Mouse (Mus musculus) kidney, embryonic 16.5 days (tissue): ENCODE results near the gene Mxra7. TPM values are rescaled to one million over a fixed set of nuclear protein-coding genes. Genes with fewer than 3 reads are reported as not detected.

ENCODE experiments used
- ATAC-seq: fragments of 200-750 bp; cut with Nextera tagmentation; 2 replicates; pipeline ENCODE4 v1.8.0; 2017; ENCODE audit warnings: moderate TSS enrichment; ENCODE audit not compliant: low FRiP score, low TSS enrichment
- H3K27ac ChIP-seq: fragments of 300-500 bp; sonication (generic); 2 replicates; pipeline ENCODE4 v1.5.1; 2014; ENCODE audit warnings: low read length
- H3K27me3 ChIP-seq: fragments of 300-500 bp; sonication (generic); 2 replicates; pipeline ENCODE4 v1.6.1; 2014; ENCODE audit warnings: low read length, control low read depth, mixed read lengths; ENCODE audit not compliant: insufficient read depth
- H3K36me3 ChIP-seq: fragments of 300-500 bp; sonication (generic); 2 replicates; pipeline ENCODE4 v1.6.1; 2014; ENCODE audit warnings: low read length, control low read depth, mixed read lengths; ENCODE audit not compliant: insufficient read depth
- H3K4me1 ChIP-seq: fragments of 300-500 bp; sonication (generic); 2 replicates; pipeline ENCODE4 v1.6.1; 2014; ENCODE audit warnings: low read length, control low read depth, mixed read lengths; ENCODE audit not compliant: insufficient read depth
- H3K4me2 ChIP-seq: fragments of 300-500 bp; sonication (generic); replicated peaks from 2 replicates; pipeline ENCODE4 v1.6.1; 2014; ENCODE audit warnings: low read depth, low read length
- H3K4me3 ChIP-seq: fragments of 300-500 bp; sonication (generic); 2 replicates; pipeline ENCODE4 v1.5.1; 2014; ENCODE audit warnings: mild to moderate bottlenecking, low read length
- H3K9ac ChIP-seq: fragments of 300-500 bp; sonication (generic); replicated peaks from 2 replicates; pipeline ENCODE4 v1.6.1; 2014; ENCODE audit warnings: low read length
- H3K9me3 ChIP-seq: fragments of 300-500 bp; sonication (generic); 2 replicates; pipeline ENCODE4 v1.6.1; 2016; ENCODE audit warnings: low read length, control low read depth
- WGBS: fragments of 180-500 bp; shearing (Covaris S2); extraction: QIAGEN DNeasy Blood & Tissue Kit; methylation state at CpG from one replicate; pipeline ENCODE4 v1.1.7; 2014; 5-methylcytosine and 5-hydroxymethylcytosine counted together
- polyA plus RNA-seq: library from polyadenylated mRNA; unstranded; fragments of >200 nt; fragmentation: Nextera tagmentation; extraction: Ambion mirVana; gene quantifications from 2 replicates; pipeline ENCODE4 v1.2.1, GENCODE M21; 2015

The Mxra7 gene
- polyA plus RNA-seq, 1 experiment from 2014 or later, result 15.6 TPM

GRCm38 (mm10) chr11:116848086-116848876 lies 20.4 kb upstream of the Mxra7 start:
- 77% methylated on average over 5 of the region's 5 CpGs for WGBS
- Histone ChIP-seq H3K9me3 (no peaks in the 10 kb centered on the region), H3K9ac (no peak overlapping the region), H3K4me1 (peaks cover 19% of the 10 kb centered on the region), H3K27ac (no peak overlapping the region), H3K4me2 (no peak overlapping the region), H3K4me3 (no peak overlapping the region), H3K27me3 (no peaks in the 10 kb centered on the region), H3K36me3 (peaks cover 15% of the 10 kb centered on the region)
- no peak for ATAC-seq

GRCm38 (mm10) chr11:116847187-116848085 lies 19.6 kb upstream of the Mxra7 start:
- no peak overlapping the region for H3K4me2 ChIP-seq
- H3K27me3 ChIP-seq, result no peaks in the 10 kb centered on the region
- WGBS, result 95% methylated on average over 3 of the region's 3 CpGs
- H3K4me1 ChIP-seq, result peaks cover 19% of the 10 kb centered on the region
- no peak overlapping the region for H3K4me3 ChIP-seq
- H3K36me3 ChIP-seq, result peaks cover 15% of the 10 kb centered on the region
- no peak overlapping the region for H3K9ac ChIP-seq
- ATAC-seq, result no peak
- H3K27ac ChIP-seq, result no peak overlapping the region
- no peaks in the 10 kb centered on the region for H3K9me3 ChIP-seq

GRCm38 (mm10) chr11:116846593-116847181 lies 18.8 kb upstream of the Mxra7 start:
- H3K4me1 ChIP-seq, result peaks cover 24% of the 10 kb centered on the region
- no peak overlapping the region for H3K4me3 ChIP-seq
- no peak overlapping the region for H3K27ac ChIP-seq
- no peaks in the 10 kb centered on the region for H3K27me3 ChIP-seq
- H3K9me3 ChIP-seq, result no peaks in the 10 kb centered on the region
- WGBS, result 79% methylated on average over 4 of the region's 4 CpGs
- no peak for ATAC-seq
- H3K4me2 ChIP-seq, result no peak overlapping the region
- peaks cover 15% of the 10 kb centered on the region for H3K36me3 ChIP-seq
- no peak overlapping the region for H3K9ac ChIP-seq

- Histone ChIP-seq H3K4me1 (peaks cover 38% of the 10 kb centered on the region), H3K36me3 (peaks cover 23% of the 10 kb centered on the region), H3K27me3 (no peaks in the 10 kb centered on the region)
Observed at GRCm38 (mm10) chr11:116843261-116844233, 15.7 kb upstream of the Mxra7 start, which contains the start of the genes Mettl23 and Jmjd6. Gene Mettl23 (plus strand): TSS chr11:116843278. Gene Jmjd6 (minus strand): TSS chr11:116843449.

GRCm38 (mm10) chr11:116842531-116843260 lies 14.8 kb upstream of the Mxra7 start:
- peak overlapping the region; percentile 96 for H3K9ac ChIP-seq
- H3K27me3 ChIP-seq, result no peaks in the 10 kb centered on the region
- peak; percentile 33 for ATAC-seq
- H3K4me1 ChIP-seq, result peaks cover 35% of the 10 kb centered on the region
- H3K36me3 ChIP-seq, result peaks cover 30% of the 10 kb centered on the region
- WGBS, result under 1% methylated on average over 73 of the region's 73 CpGs
- H3K4me2 ChIP-seq, result peak overlapping the region; percentile 86
- H3K27ac ChIP-seq, result peak overlapping the region; percentile 99
- H3K4me3 ChIP-seq, result peak overlapping the region; percentile 77
- no peaks in the 10 kb centered on the region for H3K9me3 ChIP-seq

More at GRCm38 (mm10) chr11:116843261-116844233, 15.7 kb upstream of the Mxra7 start, which contains the start of the genes Mettl23 and Jmjd6:
- no peaks in the 10 kb centered on the region for H3K9me3 ChIP-seq
- H3K4me2 ChIP-seq, result peak within 1 kb of the TSS; percentile 86
- peak within 1 kb of the TSS; percentile 96 for H3K9ac ChIP-seq
- H3K27ac ChIP-seq, result peak within 1 kb of the TSS; percentile 99
- WGBS, result under 1% methylated on average over 72 of the region's 72 CpGs
- H3K4me3 ChIP-seq, result peak within 1 kb of the TSS; percentile 77
- ATAC-seq, result peak; percentile 97

GRCm38 (mm10) chr11:116840748-116841147 lies 12.9 kb upstream of the Mxra7 start:
- WGBS, result 84% methylated on average over 4 of the region's 4 CpGs
- peaks cover 49% of the 10 kb centered on the region for H3K36me3 ChIP-seq
- no peak overlapping the region for H3K27ac ChIP-seq
- H3K4me3 ChIP-seq, result peak overlapping the region; percentile 77; the same call in 1 of the 2 replicates
- peak overlapping the region; percentile 24; the same call in 1 of the 2 replicates for H3K9ac ChIP-seq
- H3K27me3 ChIP-seq, result no peaks in the 10 kb centered on the region
- H3K4me2 ChIP-seq, result peak overlapping the region; percentile 86
- H3K9me3 ChIP-seq, result no peaks in the 10 kb centered on the region
- no peak for ATAC-seq
- H3K4me1 ChIP-seq, result peaks cover 35% of the 10 kb centered on the region

- H3K4me1 ChIP-seq, result peaks cover 34% of the 10 kb centered on the region
- H3K27me3 ChIP-seq, result no peaks in the 10 kb centered on the region
- no peak for ATAC-seq
- no peak overlapping the region for H3K4me2 ChIP-seq
- 84% methylated on average over 7 of the region's 7 CpGs for WGBS
- no peak overlapping the region for H3K4me3 ChIP-seq
- H3K36me3 ChIP-seq, result peaks cover 56% of the 10 kb centered on the region
- 0 out of 2 replicates have a peak overlapping the region, but pooled peaks have one; percentile 17 for H3K9ac ChIP-seq
- no peak overlapping the region for H3K27ac ChIP-seq
- H3K9me3 ChIP-seq, result no peaks in the 10 kb centered on the region
Observed at GRCm38 (mm10) chr11:116839601-116840000, 11.8 kb upstream of the Mxra7 start.

- Histone ChIP-seq H3K4me2 (no peak overlapping the region), H3K4me3 (no peak overlapping the region), H3K9ac (no peak overlapping the region), H3K36me3 (peaks cover 63% of the 10 kb centered on the region), H3K27ac (no peak overlapping the region), H3K9me3 (no peaks in the 10 kb centered on the region), H3K27me3 (no peaks in the 10 kb centered on the region), H3K4me1 (peaks cover 27% of the 10 kb centered on the region)
- 77% methylated on average over 14 of the region's 14 CpGs for WGBS
- ATAC-seq, result no peak
Observed at GRCm38 (mm10) chr11:116838936-116839335, 11.1 kb upstream of the Mxra7 start.
